ENCODE assay signal across 9 mouse cellular contexts in the genomic region with DNA sequence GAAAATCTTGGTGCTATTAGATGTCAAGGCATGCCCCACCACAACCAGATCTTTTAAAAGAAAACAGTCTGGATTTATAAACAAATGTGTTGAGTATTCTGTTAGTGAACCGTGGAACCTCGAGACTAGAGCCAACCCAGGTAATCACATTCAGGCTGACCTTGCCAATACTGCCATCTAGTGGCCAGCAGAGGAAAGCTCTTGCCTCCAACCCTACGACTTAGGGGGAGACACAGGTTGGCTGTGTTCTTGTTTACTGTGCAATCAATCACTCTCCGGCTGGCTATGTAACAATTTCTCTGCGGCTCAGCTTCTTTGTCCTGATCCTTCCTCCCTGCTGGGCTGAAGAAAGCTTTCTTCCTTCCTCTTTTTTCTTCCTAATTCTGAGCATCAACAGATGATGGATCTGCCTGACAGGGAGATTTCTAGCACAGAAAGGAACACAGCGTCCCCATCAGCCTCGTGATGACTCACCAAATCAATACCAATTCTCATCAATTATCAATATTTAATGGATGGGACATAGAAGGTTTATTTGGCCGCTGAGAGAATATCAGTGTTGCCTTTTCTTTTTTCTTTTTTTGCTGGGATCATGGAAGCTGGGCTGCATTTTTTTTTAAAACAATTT. TPM values are rescaled to one million over a fixed set of nuclear protein-coding genes. Genes with fewer than 3 reads are reported as not detected.
A peak's percentile ranks its signal among the peaks of the same experiment; 100 is the strongest.
DNase-seq lines count a peak whose midpoint lies in the region; ATAC-seq lines count a peak whose summit lies in the region.
"Had no signal": no experiment of that assay in that cellular context is flagged by ENCODE, and none has a peak within 500 bp of the region (broad histone marks: within the 10 kb centered on the region; RNA-seq: fewer than 3 reads in every experiment).

No protein-coding gene starts in this region.

- peak; percentile 64 for DNase-seq in layer of hippocampus, adult 11-12 months (ENCODE audit: low spot score)
- no peak for DNase-seq in layer of hippocampus, adult 9-11 months
- DNase-seq in cerebellum, adult 11-12 months = peak; percentile 64
- peak; percentile 91 for DNase-seq in forebrain, embryonic 14.5 days (ENCODE audit: low spot score)
- DNase-seq in induced T-regulatory cell, adult 2 months (ENCODE audit: low read depth) = peak; percentile 78
- DNase-seq in left cerebral cortex, postnatal 25 days (ENCODE audit: low spot score in 2 of 2) = peak; percentile 60 to 66
- peak; percentile 92 for DNase-seq in midbrain, embryonic 14.5 days
- DNase-seq in spleen, postnatal 36 days (ENCODE audit: low spot score in 2 of 2) = peak; percentile 36

- no peaks in the 10 kb centered on the region for H3K27me3 ChIP-seq in forebrain, embryonic 14.5 days (replicated peaks; ENCODE audit: control insufficient read depth, insufficient read depth, low read length)
- H3K27me3 ChIP-seq in midbrain, embryonic 14.5 days (ENCODE audit: control insufficient read depth, insufficient read depth, low read length) = no peaks in the 10 kb centered on the region

- peaks cover 2% of the 10 kb centered on the region; the same call in 1 of the 2 replicates for H3K4me1 ChIP-seq in forebrain, embryonic 14.5 days (ENCODE audit: control insufficient read depth, insufficient read depth, low read length)
- H3K4me1 ChIP-seq in midbrain, embryonic 14.5 days (ENCODE audit: control insufficient read depth, insufficient read depth, low read length) = 0 out of 2 replicates have a peak, but pooled peaks cover 5% of the 10 kb centered on the region

- no peaks in the 10 kb centered on the region for H3K9me3 ChIP-seq in forebrain, embryonic 14.5 days (replicated peaks; ENCODE audit: control insufficient read depth, low read length)
- no peaks in the 10 kb centered on the region for H3K9me3 ChIP-seq in midbrain, embryonic 14.5 days (ENCODE audit: control insufficient read depth, low read length)

- H3K9ac ChIP-seq in forebrain, embryonic 14.5 days (ENCODE audit: low read length) = no peak overlapping the region
- no peak overlapping the region for H3K9ac ChIP-seq in midbrain, embryonic 14.5 days (replicated peaks; ENCODE audit: low read length)

- ATAC-seq in forebrain, embryonic 14.5 days = peak; percentile 87
- ATAC-seq in midbrain, embryonic 14.5 days (ENCODE audit: low FRiP score, low TSS enrichment) = peak; percentile 79; the same call in 1 of the 2 replicates

- no peak overlapping the region for H3K27ac ChIP-seq in forebrain, embryonic 14.5 days (ENCODE audit: low read depth, low read length)
- H3K27ac ChIP-seq in midbrain, embryonic 14.5 days (replicated peaks; ENCODE audit: low read depth, low read length) = no peak overlapping the region

- H3K4me3 ChIP-seq in forebrain, embryonic 14.5 days (ENCODE audit: low read depth, low read length) = no peak overlapping the region
- no peak overlapping the region for H3K4me3 ChIP-seq in midbrain, embryonic 14.5 days (replicated peaks; ENCODE audit: low read depth, low read length)
- H3K4me3 ChIP-seq: myocyte had no signal

- intact Hi-C loops in left cerebral cortex, postnatal 25 days (cut with DNase I) = no loop called here

- H3K4me2 ChIP-seq in forebrain, embryonic 14.5 days (ENCODE audit: low read length) = no peak overlapping the region
- no peak overlapping the region for H3K4me2 ChIP-seq in midbrain, embryonic 14.5 days (ENCODE audit: low read length)

- 6% methylated on average over 8 of the region's 8 CpGs for WGBS in forebrain, embryonic 14.5 days
- WGBS in midbrain, embryonic 14.5 days = 10% methylated on average over 8 of the region's 8 CpGs

- no peaks in the 10 kb centered on the region for H3K36me3 ChIP-seq in forebrain, embryonic 14.5 days (ENCODE audit: control insufficient read depth, insufficient read depth, low read length)
- H3K36me3 ChIP-seq in midbrain, embryonic 14.5 days (ENCODE audit: control insufficient read depth, insufficient read depth, low read length) = no peaks in the 10 kb centered on the region

RNA-seq across cellular contexts. Expression of gene Ptpn3, which starts 26.4 kb away (rescaled TPM):
- 0.58 and 0.66 TPM in 2 replicates for polyA plus RNA-seq in forebrain, embryonic 14.5 days (2014; fragmentation: Nextera tagmentation; extraction: Ambion mirVana)
- total RNA-seq in left cerebral cortex, postnatal 25 days (2021) = 10 to 100 TPM; 59.8 to 68.8 TPM
- 3.1 and 3.8 TPM in 2 replicates for polyA plus RNA-seq in midbrain, embryonic 14.5 days (2014; fragmentation: Nextera tagmentation; extraction: Ambion mirVana)
